Mouse (Mus musculus) gastrocnemius, adult 18-20 months (tissue): ENCODE results near the gene Gdpd1. TPM values are rescaled to one million over a fixed set of nuclear protein-coding genes. Genes with fewer than 3 reads are reported as not detected.
"Not testable (repeated sequence)": the region's sequence is repeated elsewhere in the genome, so short reads cannot be mapped to it uniquely, and the experiment has no call there.

Experiments
- DNase-seq: peaks from one replicate; pipeline ENCODE4 v3.0.0; 2021; ENCODE audit warnings: low spot score
- long read RNA-seq, 2 experiments: library from polyadenylated mRNA; stranded (forward); transcript quantifications; one replicate each; pipeline ENCODE4 v2.0.0; 2021
- total RNA-seq, 2 experiments: library from RNA; stranded (reverse); gene quantifications; 2 replicates each; pipeline ENCODE4 v1.2.3; 2021

Gdpd1 gene
- 1 to 10 TPM; 4.2 to 4.6 TPM for total RNA-seq
- long read RNA-seq, experiment 1, transcript Gdpd1-201 (10 exons, 2,336 nt): major isoform, 7 of 9 reads
- long read RNA-seq, experiment 1, partial matches to known transcripts: 1 of 9 reads
- long read RNA-seq, experiment 1, other reads (novel, unspliced or antisense): 1 of 9 reads
- long read RNA-seq, experiment 2, transcript Gdpd1-201 (10 exons, 2,336 nt): major isoform, 8 of 8 reads
- long read RNA-seq, experiment 2, partial matches to known transcripts: 0 of 8 reads
- long read RNA-seq, experiment 2, other reads (novel, unspliced or antisense): 0 of 8 reads

- peak; percentile 72 for DNase-seq
These were observed at the start of gene Gdpd1 for GRCm38 (mm10) chr11:87073866-87074440. TSS of gene Gdpd1 (minus strand) at chr11:87074062.

GRCm38 (mm10) chr11:87121864-87122263, 48.0 kb upstream of the Gdpd1 start:
- DNase-seq: no peak

GRCm38 (mm10) chr11:87110172-87110909, 36.5 kb upstream of the Gdpd1 start:
- no peak for DNase-seq

GRCm38 (mm10) chr11:87109519-87110171, 35.8 kb upstream of the Gdpd1 start:
- peak; percentile 3 for DNase-seq

GRCm38 (mm10) chr11:87108755-87109518, 35.1 kb upstream of the Gdpd1 start, which contains the start of gene Ska2:
TSS of gene Ska2 (plus strand) at chr11:87109234.
- peak; percentile 97 for DNase-seq

GRCm38 (mm10) chr11:87108409-87108754, 34.5 kb upstream of the Gdpd1 start, which contains the start of gene Prr11:
TSS of gene Prr11 (minus strand) at chr11:87108708.
- DNase-seq: no peak

GRCm38 (mm10) chr11:87087142-87087541, 13.3 kb upstream of the Gdpd1 start:
- DNase-seq: no peak

- DNase-seq: peak; percentile 88
These were observed 12.6 kb upstream of the Gdpd1 start, which contains the start of gene Smg8 for GRCm38 (mm10) chr11:87086290-87086984. TSS of gene Smg8 (minus strand) at chr11:87086774.

GRCm38 (mm10) chr11:87085461-87085860, 11.6 kb upstream of the Gdpd1 start:
- no peak for DNase-seq

GRCm38 (mm10) chr11:87083712-87084111, 9.8 kb upstream of the Gdpd1 start:
- no peak for DNase-seq

- peak; percentile 52 for DNase-seq
These were observed 458 bp downstream of the Gdpd1 start for GRCm38 (mm10) chr11:87073343-87073865.

- no peak for DNase-seq
These were observed 11.8 kb downstream of the Gdpd1 start for GRCm38 (mm10) chr11:87062087-87062486.

- no peak for DNase-seq
These were observed 13.5 kb downstream of the Gdpd1 start for GRCm38 (mm10) chr11:87060410-87060809.

- DNase-seq: no peak
These were observed 17.6 kb downstream of the Gdpd1 start for GRCm38 (mm10) chr11:87056286-87056685.

GRCm38 (mm10) chr11:87048900-87049299, 25.0 kb downstream of the Gdpd1 start:
- DNase-seq: not testable (repeated sequence)

GRCm38 (mm10) chr11:87046968-87047367, 26.9 kb downstream of the Gdpd1 start:
- no peak for DNase-seq

GRCm38 (mm10) chr11:87043052-87043451, 30.8 kb downstream of the Gdpd1 start:
- no peak for DNase-seq

- DNase-seq: no peak
These were observed 34.4 kb downstream of the Gdpd1 start for GRCm38 (mm10) chr11:87039307-87039963.

GRCm38 (mm10) chr11:87036180-87036579, 37.7 kb downstream of the Gdpd1 start:
- DNase-seq: no peak

GRCm38 (mm10) chr11:87028212-87028611, 45.6 kb downstream of the Gdpd1 start:
- no peak for DNase-seq
